Mouse (Mus musculus) gastrocnemius, postnatal 10 days (tissue): ENCODE results near the gene Xylb. TPM values are rescaled to one million over a fixed set of nuclear protein-coding genes. Genes with fewer than 3 reads are reported as not detected.

Experiments used
- DNase-seq: peaks from one replicate; pipeline ENCODE4 v3.0.0; 2021; ENCODE audit warnings: mixed read lengths
- total RNA-seq, 2 experiments: library from RNA; stranded (reverse); gene quantifications; 2 replicates each; pipeline ENCODE4 v1.2.3; 2021

Gene Xylb
- total RNA-seq, 2 experiments from 2014 or later, result 0.47 to 0.88 TPM

DNA sequence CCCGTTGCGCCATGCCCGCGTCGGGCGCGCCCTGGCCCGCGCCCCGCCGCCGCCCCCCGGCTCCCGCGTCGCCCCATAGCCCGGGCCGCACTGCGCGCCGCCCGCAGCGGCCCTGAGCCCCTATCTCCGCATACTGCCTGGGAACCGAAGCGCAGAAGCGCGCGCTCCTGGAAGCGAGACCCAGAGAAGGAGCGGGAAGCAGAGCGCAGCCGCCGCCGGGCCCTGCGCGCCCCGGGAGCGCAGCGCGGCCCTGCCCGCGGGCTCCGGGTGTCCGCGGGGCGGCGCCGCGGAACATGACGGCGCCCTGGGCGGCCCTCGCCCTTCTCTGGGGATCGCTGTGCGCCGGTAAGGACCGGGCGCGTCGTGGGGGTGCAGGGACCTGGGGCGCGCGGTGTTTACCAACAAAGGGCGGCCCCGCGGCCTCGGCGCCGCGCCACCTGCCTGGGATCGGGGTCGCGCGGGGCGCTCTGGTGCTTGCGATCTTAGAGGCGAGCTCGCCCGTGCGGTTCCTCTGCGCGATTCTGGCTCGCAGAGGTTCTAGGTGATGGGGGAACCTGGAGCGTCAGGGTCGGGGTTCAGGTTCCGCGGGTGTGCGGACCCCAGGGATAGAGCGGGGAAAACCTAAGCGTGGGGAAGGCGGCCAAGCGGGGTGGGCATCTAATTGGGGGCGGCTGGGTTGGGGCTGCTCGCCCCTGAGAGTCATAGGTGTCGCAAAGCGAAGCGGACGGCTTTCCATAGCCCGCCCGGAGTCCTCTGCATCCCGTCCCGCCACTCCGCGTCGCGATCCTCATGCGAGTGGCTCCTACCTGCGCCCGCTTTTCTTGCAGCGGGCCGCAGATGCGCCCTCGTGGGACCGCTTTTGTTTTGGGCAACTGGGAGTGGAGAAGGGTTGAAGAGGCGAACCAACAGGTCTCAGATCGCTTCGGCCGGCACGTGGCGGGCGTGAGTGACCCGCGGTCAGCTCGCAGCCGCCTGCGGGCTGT lies 45.4 kb downstream of the Xylb start:
- peak; percentile 57 for DNase-seq

DNA sequence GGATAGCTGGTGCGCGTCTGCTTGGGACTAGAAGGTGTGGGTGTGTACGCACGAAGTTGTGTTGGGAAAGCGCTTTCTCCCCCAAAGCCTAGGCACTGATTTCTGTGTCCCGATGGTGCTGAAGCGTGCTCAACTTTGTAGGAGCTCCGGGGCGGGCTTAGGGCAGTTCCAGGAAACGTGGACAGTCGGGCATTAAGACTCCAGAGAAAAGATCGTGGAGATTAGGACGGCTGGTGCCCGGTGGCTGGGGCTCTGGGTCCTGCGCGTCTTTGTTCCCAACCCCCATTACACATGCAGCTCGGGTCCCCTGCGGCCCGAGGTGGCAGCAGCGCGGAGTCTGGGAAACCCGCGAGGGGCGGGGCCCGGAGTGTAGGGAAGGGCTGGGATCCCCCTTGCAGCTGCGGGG lies 46.1 kb downstream of the Xylb start:
- DNase-seq, result peak; percentile 43

DNA sequence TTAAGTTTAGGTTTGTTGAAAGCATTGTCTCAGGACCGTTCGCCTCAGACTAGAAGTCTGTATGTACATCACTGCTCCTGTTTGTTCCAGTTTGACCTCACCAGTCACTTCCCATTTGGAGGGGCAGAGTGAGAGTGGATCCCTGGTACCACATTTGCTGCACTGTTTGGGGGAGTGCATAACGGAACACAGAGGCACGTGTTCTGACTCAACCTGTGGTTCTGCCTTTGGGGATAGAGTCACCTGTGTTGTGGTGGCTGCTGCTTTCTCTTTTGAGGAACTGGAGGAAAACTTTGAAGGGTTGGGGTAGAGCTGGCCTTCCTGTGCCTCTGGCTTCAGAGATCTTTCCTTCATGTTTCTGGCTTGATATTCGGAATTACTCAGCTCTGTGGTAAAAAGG lies 46.9 kb downstream of the Xylb start:
- DNase-seq, result no peak

DNA sequence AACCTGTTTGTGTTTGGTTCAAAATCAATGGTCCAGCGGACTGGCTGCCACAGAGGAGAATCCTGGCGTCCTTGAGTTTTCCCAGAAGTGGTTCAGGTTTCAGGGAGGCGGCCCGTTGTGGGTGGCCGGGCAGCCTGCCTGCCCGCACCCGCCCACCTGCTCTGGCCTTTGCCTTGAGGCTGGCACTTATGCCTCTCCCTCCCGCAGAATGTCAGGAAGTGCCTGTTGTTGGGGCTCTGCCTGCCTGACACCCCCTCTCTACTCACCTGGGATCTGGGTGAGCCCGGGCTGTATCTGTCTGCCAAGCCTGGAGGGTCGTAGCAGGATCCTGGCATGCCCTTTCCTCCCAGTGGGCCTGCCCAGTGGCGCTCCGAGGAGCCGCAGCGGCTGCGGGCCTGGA lies 50.7 kb downstream of the Xylb start:
- peak; percentile 34 for DNase-seq

DNA sequence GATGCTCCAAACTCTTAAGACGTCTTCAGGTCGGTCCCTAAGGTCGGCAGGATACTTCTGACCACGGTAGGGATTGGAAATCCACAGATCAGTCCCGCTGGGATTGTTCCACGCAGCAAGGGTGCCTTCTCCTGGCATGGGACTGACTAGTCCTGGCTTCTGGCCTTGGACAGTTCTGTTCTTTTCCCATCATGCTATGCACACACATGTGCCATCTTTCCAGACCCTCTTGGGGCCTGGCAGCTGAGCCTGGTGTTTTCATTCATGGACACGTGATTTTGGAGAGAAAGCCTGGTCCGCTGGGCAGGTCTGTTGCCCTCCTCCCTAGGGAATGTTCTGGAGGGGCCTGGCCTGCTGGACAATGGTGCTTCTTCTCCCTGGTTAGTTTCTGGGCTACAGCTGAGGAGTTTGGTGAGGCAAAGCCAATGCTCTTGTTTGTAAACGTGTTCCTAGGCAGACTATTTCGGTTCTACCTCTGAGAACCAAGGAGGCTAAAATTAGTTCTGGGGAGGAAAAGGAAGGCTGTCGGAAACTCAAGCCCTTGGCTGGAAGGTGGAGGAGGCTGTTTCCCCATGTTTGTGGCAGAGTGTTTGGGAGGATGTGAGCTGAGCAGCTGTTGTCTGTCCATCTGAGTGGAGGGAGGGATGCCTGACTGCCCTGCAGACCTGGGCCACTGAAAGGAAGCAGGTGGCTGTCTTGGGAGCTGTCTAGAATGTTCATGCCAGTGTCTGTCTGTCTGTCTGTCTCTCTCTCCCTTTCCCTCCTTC lies 51.9 kb downstream of the Xylb start:
- peak; percentile 35 for DNase-seq

DNA sequence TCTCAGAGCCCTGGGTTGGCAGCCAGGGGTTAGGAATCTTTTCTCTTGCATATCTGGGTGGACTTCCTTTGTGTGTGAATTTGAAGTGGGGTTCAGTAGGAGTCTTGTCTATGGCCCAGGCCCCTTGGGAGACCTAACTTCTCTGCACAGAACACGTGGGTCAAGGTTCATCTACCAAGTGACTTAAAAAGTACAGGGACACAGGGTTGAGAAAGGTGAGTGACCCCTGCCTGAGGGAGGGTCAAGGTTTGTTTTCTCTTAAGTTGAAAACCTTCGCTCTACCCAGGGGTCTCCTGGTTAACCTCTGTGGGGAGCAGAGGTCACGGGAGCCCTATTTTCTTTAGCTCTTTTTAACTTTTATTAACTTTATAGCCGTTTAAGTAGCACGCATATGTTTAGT lies 52.7 kb downstream of the Xylb start:
- no peak for DNase-seq

DNA sequence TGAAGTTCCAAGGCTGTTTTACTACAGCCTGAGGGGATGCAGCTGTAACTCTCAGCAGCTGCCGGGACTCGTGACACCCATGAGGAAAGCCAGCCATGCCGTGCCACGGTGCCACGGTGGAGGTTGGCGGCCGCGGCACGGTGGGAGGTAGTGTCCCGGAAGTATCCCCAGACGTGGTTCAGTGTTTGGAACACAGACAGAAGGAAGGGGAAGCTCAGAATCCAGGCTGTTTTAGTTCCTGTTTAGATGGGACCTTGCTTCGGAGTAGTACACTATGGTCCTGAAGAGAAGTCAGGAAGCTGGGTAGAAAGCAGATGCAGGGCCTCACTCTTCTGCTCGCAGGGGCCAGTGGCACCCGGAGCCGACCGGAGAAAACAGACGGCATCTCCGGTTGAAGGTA lies 60.8 kb downstream of the Xylb start:
- DNase-seq, result no peak

DNA sequence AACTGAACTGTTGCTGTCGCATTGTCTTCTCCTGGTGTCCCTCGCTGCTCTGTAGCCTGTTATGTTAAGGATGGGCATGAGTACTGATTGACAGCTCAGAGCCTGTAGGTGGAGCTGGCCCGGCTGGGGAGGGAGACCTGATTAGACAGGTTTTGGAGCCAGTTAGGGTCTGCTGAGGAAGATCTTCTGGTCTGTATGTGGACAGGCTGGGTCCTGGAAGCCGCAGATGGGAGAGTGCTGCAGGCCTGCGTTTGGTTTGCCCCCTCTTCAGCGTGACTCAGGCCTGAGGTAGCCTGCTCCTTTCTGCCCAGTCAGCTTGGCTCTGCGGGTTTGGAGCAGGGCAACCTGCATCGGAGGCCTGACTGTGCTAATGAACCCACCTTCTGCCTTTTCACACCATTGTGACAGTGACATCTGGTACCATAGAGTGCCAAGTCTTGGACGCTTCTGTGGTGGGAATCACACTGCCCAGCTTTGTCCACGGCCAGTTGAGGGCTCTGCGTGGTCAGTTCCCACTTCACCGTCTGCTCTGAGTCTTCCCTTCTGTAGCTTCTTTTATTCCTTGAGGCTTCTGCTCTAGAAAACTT lies 62.8 kb downstream of the Xylb start:
- DNase-seq, result no peak

DNA sequence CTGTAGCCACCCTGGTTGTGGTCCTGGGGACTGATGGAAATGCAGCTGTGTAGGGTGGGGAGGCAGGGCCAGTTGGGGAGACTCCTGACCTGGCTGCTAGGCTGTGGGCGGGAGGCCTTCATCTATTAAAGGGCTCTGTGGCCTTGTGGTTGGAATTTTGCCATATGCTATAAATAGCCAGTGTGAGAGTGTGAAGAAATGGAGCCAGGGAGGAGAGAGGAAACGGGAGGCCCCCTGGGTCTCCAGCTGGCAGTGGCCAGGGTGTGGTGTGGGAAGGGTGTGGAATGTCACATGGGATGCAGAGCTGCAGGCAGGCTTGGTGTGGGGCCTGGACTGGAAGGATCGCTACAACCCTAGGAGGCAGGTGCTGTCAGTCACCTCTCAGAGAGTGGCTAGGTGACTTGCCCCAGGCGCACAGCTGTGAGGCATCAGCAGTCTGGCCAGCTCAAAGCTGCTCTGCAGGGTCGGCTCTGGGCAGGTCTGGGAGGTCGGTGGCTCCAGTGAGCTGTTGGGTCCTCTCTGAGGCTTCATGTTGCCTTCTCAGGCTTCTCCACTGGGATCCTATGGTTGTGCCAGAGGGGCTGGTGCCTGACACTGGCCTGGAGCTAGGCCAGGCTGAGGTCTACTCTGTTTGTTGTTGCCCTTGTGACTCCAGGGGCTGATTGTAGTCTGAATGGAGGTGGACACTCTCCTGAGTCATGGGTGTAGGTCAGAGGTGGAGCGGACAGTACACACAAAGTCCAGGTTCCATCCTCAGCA lies 68.2 kb downstream of the Xylb start:
- DNase-seq, result peak; percentile 57

DNA sequence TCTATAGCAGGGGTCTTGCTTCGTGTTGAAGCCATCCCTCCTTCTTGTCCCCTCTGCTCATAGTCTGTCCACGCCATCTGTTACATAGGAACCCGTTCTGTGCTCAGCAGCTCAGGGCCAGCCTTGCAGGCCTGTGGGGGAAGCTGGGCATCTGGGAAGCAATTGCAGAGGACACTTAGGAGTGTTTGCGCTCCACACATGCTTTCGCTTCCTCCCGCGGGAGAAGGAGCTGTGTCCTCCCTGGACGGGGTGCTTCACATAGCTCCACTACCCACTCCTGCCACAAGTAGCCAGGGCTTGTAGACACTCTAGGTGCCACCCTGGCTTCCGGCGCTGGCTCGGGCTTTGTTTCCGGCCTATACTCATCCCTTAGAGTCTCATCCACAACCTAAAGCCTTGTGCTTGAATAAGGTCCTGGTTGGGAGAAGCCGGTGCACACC lies 68.8 kb downstream of the Xylb start:
- no peak for DNase-seq

DNA sequence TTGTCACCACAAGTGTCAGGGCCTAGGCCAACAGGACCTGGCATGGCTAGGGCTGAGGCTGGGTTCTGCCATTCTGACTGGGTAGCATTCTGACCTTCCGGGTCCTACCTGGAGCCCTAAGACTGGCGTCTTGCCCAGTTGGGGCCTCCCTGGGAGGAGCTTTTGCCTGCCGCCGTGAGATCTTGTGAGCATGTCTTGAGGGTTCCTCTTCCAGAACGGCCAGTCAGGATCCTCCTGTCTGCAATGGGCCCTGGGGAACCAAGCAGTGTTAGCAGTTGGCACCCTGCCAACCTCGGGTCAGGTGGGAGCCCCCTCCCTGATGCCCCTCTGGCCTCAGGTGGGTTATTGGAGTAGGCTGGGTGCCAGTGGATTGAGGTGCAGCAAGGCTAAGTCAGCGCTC lies 69.3 kb downstream of the Xylb start:
- DNase-seq, result no peak

DNA sequence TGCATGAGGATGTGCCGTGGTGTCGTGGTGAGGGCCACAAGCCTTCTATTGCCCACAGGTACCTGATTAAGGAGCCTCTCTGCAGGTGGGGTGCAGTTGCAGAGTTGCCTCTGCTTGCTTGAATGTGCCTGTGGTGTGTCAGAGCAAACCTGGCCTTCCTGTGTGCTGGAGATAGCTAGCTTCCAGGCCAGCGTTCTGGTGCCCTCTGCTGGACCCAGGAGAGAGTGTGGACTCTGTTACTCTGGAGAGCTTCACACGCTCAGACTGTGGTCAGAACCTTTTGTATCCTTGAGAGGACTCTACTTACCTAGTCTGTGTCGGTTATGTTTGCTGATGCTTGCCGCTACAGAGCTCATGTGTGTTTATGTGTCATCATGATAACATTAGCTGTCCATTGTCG lies 73.1 kb downstream of the Xylb start:
- DNase-seq, result peak; percentile 80

DNA sequence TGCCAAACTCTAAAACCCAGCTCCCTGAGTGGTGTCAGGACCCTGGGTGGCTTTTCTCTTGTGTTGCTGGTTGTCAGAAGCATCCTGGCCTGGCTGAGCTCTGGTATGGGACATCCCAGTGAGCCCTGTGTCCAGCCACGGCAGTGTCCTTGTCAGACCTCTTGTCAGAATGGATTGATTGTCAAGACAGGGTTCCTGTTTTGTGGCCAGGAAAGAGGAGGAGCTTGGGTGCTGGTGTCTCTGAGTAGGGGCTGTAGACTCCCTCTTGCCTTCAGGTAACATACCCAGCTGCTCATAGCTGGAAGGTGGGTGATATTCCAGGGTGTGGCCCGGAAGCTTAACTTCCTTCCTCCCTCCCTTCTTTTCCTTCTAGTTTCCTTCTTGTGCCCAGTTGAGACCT lies 78.7 kb downstream of the Xylb start:
- no peak for DNase-seq

DNA sequence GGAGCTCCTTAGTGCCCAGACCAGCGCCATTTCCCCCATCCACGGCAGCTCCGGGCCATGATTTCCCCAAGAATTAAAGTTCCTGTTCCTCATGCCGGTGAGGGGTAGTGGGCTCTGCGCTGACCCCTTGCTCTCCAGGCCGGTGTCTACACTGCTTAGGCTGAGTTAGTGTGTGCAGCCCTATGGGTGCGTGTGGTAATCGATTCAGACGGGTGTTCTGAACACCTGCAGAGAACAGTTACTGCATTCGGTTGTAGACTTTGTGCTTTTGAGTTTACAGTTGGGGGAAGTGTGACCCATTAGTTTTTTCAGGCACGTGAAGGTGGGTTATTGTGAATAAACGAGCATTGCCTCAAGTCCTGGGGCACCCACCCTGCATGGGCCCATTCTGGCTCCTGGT lies 80.9 kb downstream of the Xylb start:
- no peak for DNase-seq

DNA sequence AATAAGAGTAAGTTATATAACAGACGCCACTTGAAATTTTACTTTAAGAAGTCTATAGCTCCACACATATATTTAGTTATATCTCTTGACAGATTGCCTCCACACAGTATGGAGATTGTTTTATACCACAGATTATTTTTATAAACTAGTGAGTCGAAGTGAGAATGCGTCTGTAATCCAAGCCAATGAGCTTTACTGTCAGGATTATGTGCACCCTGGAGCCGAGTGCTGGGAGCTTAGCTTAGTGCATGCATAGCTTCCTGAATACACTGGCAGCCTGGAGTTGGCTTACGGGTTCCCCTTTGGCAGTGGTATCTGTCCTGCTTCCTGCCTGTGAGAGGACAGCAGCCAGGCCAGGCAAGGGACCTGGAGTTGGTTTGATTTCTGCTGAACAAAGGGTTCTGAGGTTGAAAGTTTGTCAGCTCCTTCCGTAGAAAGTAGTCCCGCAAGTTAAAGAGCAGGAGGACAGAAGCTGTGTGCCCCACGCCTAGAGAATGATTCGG lies 81.4 kb downstream of the Xylb start:
- no peak for DNase-seq

Other genes starting within 250 kb of the Xylb start
- 1 to 10 TPM; 1.1 to 1.9 TPM for gene Acaa1b, start 200.3 kb upstream of the Xylb start, total RNA-seq
- not detected for gene Gm47289, start 198.2 kb upstream of the Xylb start, total RNA-seq
- gene Slc22a13, start 148.3 kb upstream of the Xylb start, total RNA-seq, result not detected
- gene Oxsr1, start 35.0 kb upstream of the Xylb start, total RNA-seq, result 10 to 100 TPM; 32.9 to 33.7 TPM
- gene Acaa1a, start 17.7 kb upstream of the Xylb start, total RNA-seq, result 10 to 100 TPM; 42.0 to 44.0 TPM
- 10 to 100 TPM in 1 of 2 experiments, 1 to 10 TPM in 1; 8.7 to 10.5 TPM for gene Myd88, start 16.0 kb upstream of the Xylb start, total RNA-seq
- gene Slc22a14, start 8.2 kb downstream of the Xylb start, total RNA-seq, result not detected
- 10 to 100 TPM in 1 of 2 experiments, 1 to 10 TPM in 1; 7.5 to 14.3 TPM for gene Acvr2b, start 44.7 kb downstream of the Xylb start, total RNA-seq
- gene Exog, start 87.6 kb downstream of the Xylb start, total RNA-seq, result 1 to 10 TPM; 2.4 to 3.1 TPM
- gene Scn5a, start 221.6 kb downstream of the Xylb start, total RNA-seq, result 1 to 10 TPM; 1.3 to 1.6 TPM